Mouse (Mus musculus): ENCODE measurements around the gene Echdc2. TPM values are rescaled to one million over a fixed set of nuclear protein-coding genes. Genes with fewer than 3 reads are reported as not detected.
A peak's percentile ranks its signal among the peaks of the same experiment; 100 is the strongest.

The Echdc2 gene
- polyA plus RNA-seq, 1 experiment from 2014 or later: 10.0 TPM

DNA sequence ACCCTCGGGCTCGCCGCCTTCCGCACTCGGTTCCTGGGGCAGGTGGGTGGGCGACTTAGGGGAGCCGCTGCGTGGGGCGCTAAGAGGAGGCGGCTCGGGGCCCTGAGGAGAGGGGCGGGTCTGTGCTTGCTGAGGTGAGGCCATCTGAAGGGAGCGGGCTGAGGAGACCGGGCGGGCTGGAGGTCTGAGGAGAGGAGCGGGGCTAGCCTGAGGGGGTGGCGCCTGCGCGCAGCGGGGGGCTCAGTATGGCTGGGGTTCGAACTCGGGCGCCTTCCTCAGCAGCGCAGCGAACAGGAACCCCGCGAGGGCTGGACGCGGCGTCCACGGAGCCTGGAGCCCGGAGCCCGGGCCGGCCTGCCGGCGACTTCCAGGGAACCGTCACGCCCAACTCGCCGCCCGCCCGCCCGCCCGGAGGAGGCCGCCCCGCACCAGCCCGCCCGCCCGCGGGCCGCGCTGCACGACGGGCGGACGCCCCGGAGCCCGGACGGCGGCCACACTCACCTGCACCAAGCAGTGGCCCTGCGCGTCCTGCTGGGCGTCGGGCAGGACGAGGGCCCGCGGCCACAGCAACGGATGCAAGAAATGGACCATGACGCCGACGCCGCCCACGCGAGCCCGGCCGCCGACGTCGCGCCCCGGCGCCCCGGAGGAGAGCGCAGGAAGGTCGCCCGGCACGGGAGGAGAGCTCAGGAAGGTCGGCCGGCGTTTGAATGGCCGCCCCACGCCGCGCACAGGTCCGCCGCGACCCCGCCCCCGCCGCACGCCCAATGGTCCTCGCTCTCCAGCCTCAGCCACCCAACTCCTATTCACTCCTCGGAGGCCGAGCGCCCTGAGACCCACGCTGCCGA, 52.3 kb downstream of the Echdc2 start, which contains the start of gene Zyg11a:
Gene Zyg11a, minus strand, starts transcription at position 717 of the 848 bp plus-strand sequence.
- Histone ChIP-seq H3K27ac (replicated peaks) (no peak within 1 kb of the TSS), H3K27me3 (peaks cover 32% of the 10 kb centered on the region), H3K4me2 (replicated peaks) (peak within 1 kb of the TSS; percentile 47), H3K9ac (replicated peaks) (no peak within 1 kb of the TSS), H3K4me3 (peak within 1 kb of the TSS; percentile 41), H3K36me3 (no peaks in the 10 kb centered on the region), H3K9me3 (no peaks in the 10 kb centered on the region), H3K4me1 (peaks cover 7% of the 10 kb centered on the region)
- WGBS: 2% methylated on average over 103 of the region's 107 CpGs
- 0 out of 2 replicates have a peak, but pooled peaks have one; percentile 26 for ATAC-seq (replicated peaks)

GRCm38 (mm10) chr4:108219019-108219418, 53.8 kb downstream of the Echdc2 start:
- 7% methylated on average over 9 of the region's 9 CpGs for WGBS
- Histone ChIP-seq H3K27me3 (peaks cover 32% of the 10 kb centered on the region), H3K4me2 (replicated peaks) (no peak overlapping the region)

GRCm38 (mm10) chr4:108222507-108222906, 57.3 kb downstream of the Echdc2 start:
- no peak overlapping the region for H3K27ac ChIP-seq (replicated peaks)
- peaks cover 4% of the 10 kb centered on the region for H3K4me1 ChIP-seq
- no peak overlapping the region for H3K9ac ChIP-seq (replicated peaks)
- ATAC-seq (replicated peaks): no peak
- H3K36me3 ChIP-seq: no peaks in the 10 kb centered on the region
- no peak overlapping the region for H3K4me2 ChIP-seq (replicated peaks)
- H3K9me3 ChIP-seq: no peaks in the 10 kb centered on the region
- H3K27me3 ChIP-seq: peaks cover 19% of the 10 kb centered on the region
- no peak overlapping the region for H3K4me3 ChIP-seq
- 77% methylated on average over 5 of the region's 5 CpGs for WGBS

More at GRCm38 (mm10) chr4:108219019-108219418, 53.8 kb downstream of the Echdc2 start:
- H3K9ac ChIP-seq (replicated peaks): no peak overlapping the region
- no peak for ATAC-seq (replicated peaks)
- H3K9me3 ChIP-seq: no peaks in the 10 kb centered on the region
- no peak overlapping the region for H3K4me3 ChIP-seq
- H3K36me3 ChIP-seq: no peaks in the 10 kb centered on the region
- H3K4me1 ChIP-seq: peaks cover 7% of the 10 kb centered on the region
- H3K27ac ChIP-seq (replicated peaks): no peak overlapping the region

DNA sequence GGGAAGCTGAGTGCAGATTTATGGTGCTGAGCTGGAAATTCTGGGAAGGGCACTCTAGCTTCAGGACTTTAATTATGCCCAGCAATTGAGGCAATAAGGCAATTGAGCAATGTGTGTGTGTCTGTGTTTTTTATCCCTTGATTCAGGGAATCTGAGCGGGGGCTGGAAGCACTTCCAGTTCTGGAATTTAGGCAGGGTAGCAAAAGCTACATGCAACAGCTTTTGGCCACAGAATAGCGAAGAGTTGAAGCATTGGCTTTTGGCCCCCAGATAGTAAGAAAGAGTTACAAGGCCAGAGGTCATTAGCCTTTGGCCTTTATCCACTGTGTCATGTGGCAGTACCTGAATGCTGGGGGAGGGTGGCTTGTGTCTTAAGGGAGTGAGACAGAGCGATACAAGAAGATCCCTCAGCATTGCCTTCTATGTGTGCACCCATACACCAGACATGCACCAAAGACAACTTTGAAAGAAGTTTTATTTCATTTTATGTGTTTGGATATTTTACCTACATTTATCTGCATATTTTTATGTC, 60.2 kb downstream of the Echdc2 start:
- 77% methylated on average over 3 of the region's 3 CpGs for WGBS
- Histone ChIP-seq H3K9me3 (no peaks in the 10 kb centered on the region), H3K4me3 (no peak overlapping the region), H3K27ac (replicated peaks) (no peak overlapping the region), H3K4me2 (replicated peaks) (no peak overlapping the region), H3K4me1 (no peaks in the 10 kb centered on the region), H3K27me3 (no peaks in the 10 kb centered on the region), H3K9ac (replicated peaks) (no peak overlapping the region), H3K36me3 (no peaks in the 10 kb centered on the region)
- no peak for ATAC-seq (replicated peaks)

Other genes starting within 250 kb of the Echdc2 start
- 13.2 and 13.7 TPM in 2 replicates for gene Cpt2, start 241.8 kb upstream of the Echdc2 start, polyA plus RNA-seq (2015; fragmentation: Nextera tagmentation; extraction: Ambion mirVana)
- gene Slc1a7, start 197.1 kb upstream of the Echdc2 start, polyA plus RNA-seq (2015; fragmentation: Nextera tagmentation; extraction: Ambion mirVana): 0.05 TPM in 1 of 2 replicates, not detected in the other
- 0.14 and 0.33 TPM in 2 replicates for gene Podn, start 69.0 kb upstream of the Echdc2 start, polyA plus RNA-seq (2015; fragmentation: Nextera tagmentation; extraction: Ambion mirVana)
- gene Scp2, start 20.4 kb upstream of the Echdc2 start, polyA plus RNA-seq (2015; fragmentation: Nextera tagmentation; extraction: Ambion mirVana): 206 and 214 TPM in 2 replicates
- not detected in 2 replicates for gene Zyg11a, start 52.6 kb downstream of the Echdc2 start, polyA plus RNA-seq (2015; fragmentation: Nextera tagmentation; extraction: Ambion mirVana)
- gene Zyg11b, start 135.7 kb downstream of the Echdc2 start, polyA plus RNA-seq (2015; fragmentation: Nextera tagmentation; extraction: Ambion mirVana): 31.0 and 32.8 TPM in 2 replicates
- 47.1 and 48.9 TPM in 2 replicates for gene Coa7, start 162.7 kb downstream of the Echdc2 start, polyA plus RNA-seq (2015; fragmentation: Nextera tagmentation; extraction: Ambion mirVana)
- 0.79 and 1.7 TPM in 2 replicates for gene Shisal2a, start 217.9 kb downstream of the Echdc2 start, polyA plus RNA-seq (2015; fragmentation: Nextera tagmentation; extraction: Ambion mirVana)
- gene Gpx7, start 241.5 kb downstream of the Echdc2 start, polyA plus RNA-seq (2015; fragmentation: Nextera tagmentation; extraction: Ambion mirVana): 25.3 and 28.2 TPM in 2 replicates

Data from forebrain, embryonic 15.5 days (tissue).